Mouse (Mus musculus): ENCODE data around the gene Camk1d. TPM values are rescaled to one million over a fixed set of nuclear protein-coding genes. Genes with fewer than 3 reads are reported as not detected.

The Camk1d gene
- polyA plus RNA-seq, 1 experiment = 25.6 TPM

DNA sequence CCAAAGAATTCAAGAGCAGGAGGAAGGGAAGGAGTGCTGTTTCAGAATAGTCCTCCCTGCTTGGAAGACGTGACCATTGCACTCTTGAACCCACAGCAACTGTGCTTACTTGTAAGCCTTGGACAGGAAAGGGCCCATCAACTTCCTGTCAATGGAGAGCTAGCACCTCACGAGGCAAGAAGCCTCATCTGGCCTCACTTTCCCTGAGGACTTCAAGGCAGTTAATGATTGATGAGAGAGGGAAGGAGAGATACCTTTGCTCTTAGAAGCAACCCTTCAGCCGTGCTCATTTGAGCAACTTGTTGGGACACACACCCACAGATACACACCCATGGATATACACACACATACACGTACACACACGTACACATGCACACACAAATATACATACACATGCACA is 235.6 kb downstream of the Camk1d start:
- Histone ChIP-seq H3K27me3 (ENCODE audit: control insufficient read depth, insufficient read depth, low read length) (no peaks in the 10 kb centered on the region), H3K4me1 (ENCODE audit: control insufficient read depth, insufficient read depth, low read length) (peaks cover under 1% of the 10 kb centered on the region; the same call in 1 of the 2 replicates), H3K27ac (ENCODE audit: insufficient read depth, low read length) (no peak overlapping the region), H3K4me3 (replicated peaks; ENCODE audit: insufficient read depth, low read depth, low read length) (no peak overlapping the region)
- DNase-seq = no peak
- WGBS = 92% methylated on average over 5 of the region's 5 CpGs
- no peak for TF ChIP-seq CTCF (IDR thresholded peaks at IDR 0.05; ENCODE audit: borderline replicate concordance, insufficient read depth, low read depth, low read length)
- TF ChIP-seq POLR2A (IDR thresholded peaks at IDR 0.05; ENCODE audit: borderline replicate concordance, insufficient read depth, low read length) = no peak

DNA sequence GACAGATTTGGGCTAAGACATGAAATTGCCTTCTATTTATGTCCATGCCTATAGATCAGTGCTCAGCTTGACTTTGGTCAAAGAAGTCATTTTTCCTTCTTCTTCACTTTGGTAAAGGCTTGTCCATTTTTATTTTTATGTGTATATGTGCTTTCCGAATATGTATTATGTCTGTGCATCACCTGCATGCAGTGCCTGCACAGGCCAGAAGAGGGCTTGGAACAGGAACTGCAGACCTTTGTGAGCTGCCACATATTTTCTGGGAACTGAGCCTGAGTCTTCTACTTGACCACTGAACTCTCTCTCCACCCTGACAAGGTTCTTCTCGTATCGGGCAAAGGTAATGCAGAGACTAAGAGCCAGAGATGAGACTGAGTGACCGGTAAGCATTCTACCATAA is 236.1 kb downstream of the Camk1d start:
- H3K27me3 ChIP-seq (ENCODE audit: control insufficient read depth, insufficient read depth, low read length) = no peaks in the 10 kb centered on the region
- H3K27ac ChIP-seq (ENCODE audit: insufficient read depth, low read length) = no peak overlapping the region
- no peak overlapping the region for H3K4me3 ChIP-seq (replicated peaks; ENCODE audit: insufficient read depth, low read depth, low read length)
- no peak for TF ChIP-seq POLR2A (IDR thresholded peaks at IDR 0.05; ENCODE audit: borderline replicate concordance, insufficient read depth, low read length)
- TF ChIP-seq CTCF (IDR thresholded peaks at IDR 0.05; ENCODE audit: borderline replicate concordance, insufficient read depth, low read depth, low read length) = no peak
- WGBS = 96% methylated on average over 4 of the region's 4 CpGs
- DNase-seq = no peak
- H3K4me1 ChIP-seq (ENCODE audit: control insufficient read depth, insufficient read depth, low read length) = no peaks in the 10 kb centered on the region

- WGBS = 88% methylated on average over 1 of the region's 1 CpGs
- H3K27me3 ChIP-seq (ENCODE audit: control insufficient read depth, insufficient read depth, low read length) = no peaks in the 10 kb centered on the region
- no peak for TF ChIP-seq POLR2A (IDR thresholded peaks at IDR 0.05; ENCODE audit: borderline replicate concordance, insufficient read depth, low read length)
- no peak for TF ChIP-seq CTCF (IDR thresholded peaks at IDR 0.05; ENCODE audit: borderline replicate concordance, insufficient read depth, low read depth, low read length)
- H3K27ac ChIP-seq (ENCODE audit: insufficient read depth, low read length) = no peak overlapping the region
- no peak for DNase-seq
- H3K4me3 ChIP-seq (replicated peaks; ENCODE audit: insufficient read depth, low read depth, low read length) = no peak overlapping the region
- H3K4me1 ChIP-seq (ENCODE audit: control insufficient read depth, insufficient read depth, low read length) = no peaks in the 10 kb centered on the region
These were observed 236.8 kb downstream of the Camk1d start for GRCm38 (mm10) chr2:5477525-5477924.

DNA sequence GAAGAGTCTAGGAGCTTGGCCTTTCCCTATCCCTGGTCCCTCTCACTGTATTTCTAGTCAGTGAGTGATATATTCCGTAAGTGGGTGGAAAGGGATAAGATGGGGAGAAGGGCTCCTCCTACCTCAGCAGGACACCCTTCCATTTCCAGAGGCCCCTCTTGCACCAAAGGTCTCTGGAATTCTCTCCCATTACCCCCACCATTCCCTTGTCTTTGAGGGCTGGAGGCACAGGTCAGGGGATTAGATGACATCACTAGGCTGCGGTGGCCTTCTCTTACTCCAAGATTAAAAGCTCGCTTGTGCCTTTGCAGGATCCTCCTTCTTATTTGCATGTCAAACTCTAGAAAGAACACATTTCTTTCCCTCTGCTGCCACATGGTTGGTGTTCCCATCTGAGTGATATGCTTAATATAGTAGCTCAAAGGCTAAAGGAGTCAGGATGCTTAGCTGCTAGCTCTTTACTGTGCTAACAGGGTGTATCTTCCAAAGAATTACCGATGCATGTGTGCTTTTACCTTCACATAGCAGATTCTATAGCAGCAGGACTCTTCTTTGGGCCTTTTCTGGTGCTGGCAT is 244.9 kb downstream of the Camk1d start:
- Histone ChIP-seq H3K4me3 (replicated peaks; ENCODE audit: insufficient read depth, low read depth, low read length) (no peak overlapping the region), H3K27me3 (ENCODE audit: control insufficient read depth, insufficient read depth, low read length) (no peaks in the 10 kb centered on the region), H3K4me1 (ENCODE audit: control insufficient read depth, insufficient read depth, low read length) (no peaks in the 10 kb centered on the region), H3K27ac (ENCODE audit: insufficient read depth, low read length) (no peak overlapping the region)
- WGBS = 93% methylated on average over 4 of the region's 4 CpGs
- DNase-seq = no peak
- TF ChIP-seq CTCF (IDR thresholded peaks at IDR 0.05; ENCODE audit: borderline replicate concordance, insufficient read depth, low read depth, low read length) = no peak
- no peak for TF ChIP-seq POLR2A (IDR thresholded peaks at IDR 0.05; ENCODE audit: borderline replicate concordance, insufficient read depth, low read length)

DNA sequence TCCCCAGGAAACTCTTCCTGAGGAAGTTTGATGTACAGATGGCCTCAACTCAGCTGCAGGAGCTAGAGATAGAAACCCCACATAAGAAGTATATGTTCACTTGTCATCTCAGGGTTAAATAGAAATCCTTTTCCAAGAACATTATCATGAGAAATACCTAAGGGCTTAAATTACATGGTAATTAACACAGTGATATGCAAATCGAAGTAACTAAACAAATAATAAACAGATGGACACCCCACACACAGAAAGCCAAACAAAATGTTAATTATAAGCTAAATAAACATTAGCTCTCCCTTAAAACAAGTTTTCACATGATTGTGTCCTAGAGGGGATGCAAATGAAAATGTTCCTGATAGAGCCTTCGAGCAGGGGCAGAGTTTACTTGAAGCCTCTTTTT is 246.8 kb downstream of the Camk1d start:
- 61% methylated on average over 2 of the region's 2 CpGs for WGBS
- no peaks in the 10 kb centered on the region for H3K4me1 ChIP-seq (ENCODE audit: control insufficient read depth, insufficient read depth, low read length)
- H3K27me3 ChIP-seq (ENCODE audit: control insufficient read depth, insufficient read depth, low read length) = no peaks in the 10 kb centered on the region
- DNase-seq = no peak
- H3K4me3 ChIP-seq (replicated peaks; ENCODE audit: insufficient read depth, low read depth, low read length) = no peak overlapping the region
- TF ChIP-seq CTCF (IDR thresholded peaks at IDR 0.05; ENCODE audit: borderline replicate concordance, insufficient read depth, low read depth, low read length) (no peak), POLR2A (IDR thresholded peaks at IDR 0.05; ENCODE audit: borderline replicate concordance, insufficient read depth, low read length) (no peak)
- no peak overlapping the region for H3K27ac ChIP-seq (ENCODE audit: insufficient read depth, low read length)

GRCm38 (mm10) chr2:5458671-5459235 is 255.6 kb downstream of the Camk1d start:
- no peak for TF ChIP-seq POLR2A (IDR thresholded peaks at IDR 0.05; ENCODE audit: borderline replicate concordance, insufficient read depth, low read length)
- TF ChIP-seq CTCF (IDR thresholded peaks at IDR 0.05; ENCODE audit: borderline replicate concordance, insufficient read depth, low read depth, low read length) = no peak
- H3K27me3 ChIP-seq (ENCODE audit: control insufficient read depth, insufficient read depth, low read length) = no peaks in the 10 kb centered on the region
- H3K4me1 ChIP-seq (ENCODE audit: control insufficient read depth, insufficient read depth, low read length) = peaks cover 3% of the 10 kb centered on the region; the same call in 1 of the 2 replicates
- no peak overlapping the region for H3K27ac ChIP-seq (ENCODE audit: insufficient read depth, low read length)
- 91% methylated on average over 16 of the region's 16 CpGs for WGBS
- no peak for DNase-seq
- no peak overlapping the region for H3K4me3 ChIP-seq (replicated peaks; ENCODE audit: insufficient read depth, low read depth, low read length)

DNA sequence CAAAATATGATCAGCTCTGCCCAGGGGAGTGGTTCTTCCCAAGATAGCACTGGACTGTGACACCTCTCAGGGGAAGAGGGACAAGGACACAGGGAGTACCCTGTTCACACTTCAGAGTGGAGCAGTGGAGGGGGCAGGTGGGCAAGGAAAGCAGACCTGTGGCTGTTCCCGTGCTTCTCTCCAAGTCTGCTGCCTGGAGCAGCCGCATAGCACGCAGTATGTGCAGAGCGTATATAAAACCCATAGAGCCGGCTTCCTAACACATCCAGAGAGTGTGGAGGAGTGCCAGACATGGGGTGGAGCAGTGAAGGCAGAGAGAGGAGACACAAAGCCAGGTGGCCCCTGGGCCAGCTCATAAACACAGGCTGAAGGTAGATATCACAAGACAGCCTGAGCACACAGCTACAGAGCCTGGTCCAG is 256.2 kb downstream of the Camk1d start:
- H3K4me1 ChIP-seq (ENCODE audit: control insufficient read depth, insufficient read depth, low read length) = peaks cover 3% of the 10 kb centered on the region; the same call in 1 of the 2 replicates
- WGBS = 70% methylated on average over 5 of the region's 5 CpGs
- H3K27ac ChIP-seq (ENCODE audit: insufficient read depth, low read length) = no peak overlapping the region
- TF ChIP-seq CTCF (IDR thresholded peaks at IDR 0.05; ENCODE audit: borderline replicate concordance, insufficient read depth, low read depth, low read length) (no peak), POLR2A (IDR thresholded peaks at IDR 0.05; ENCODE audit: borderline replicate concordance, insufficient read depth, low read length) (no peak)
- no peak for DNase-seq
- no peak overlapping the region for H3K4me3 ChIP-seq (replicated peaks; ENCODE audit: insufficient read depth, low read depth, low read length)
- no peaks in the 10 kb centered on the region for H3K27me3 ChIP-seq (ENCODE audit: control insufficient read depth, insufficient read depth, low read length)

DNA sequence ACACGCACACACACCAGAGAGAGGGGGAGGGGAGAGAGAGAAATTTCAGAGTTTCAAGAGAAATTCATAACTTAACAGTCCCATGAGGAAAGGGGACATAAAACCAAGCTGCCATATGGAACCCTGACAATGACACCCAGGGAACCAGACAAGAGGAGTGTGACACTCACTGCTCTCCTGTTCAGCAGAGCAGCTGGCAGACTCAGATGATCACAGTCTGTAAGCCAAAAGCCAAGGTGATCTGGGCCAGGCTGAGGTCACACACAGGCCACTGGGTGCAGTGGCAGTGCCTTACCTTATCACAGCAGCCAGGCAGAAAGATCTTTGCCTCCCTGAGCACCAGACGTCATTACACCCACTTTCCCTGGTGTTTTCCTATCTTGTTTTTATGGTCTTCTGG is 258.2 kb downstream of the Camk1d start:
- H3K4me3 ChIP-seq (replicated peaks; ENCODE audit: insufficient read depth, low read depth, low read length) = no peak overlapping the region
- DNase-seq = no peak
- no peaks in the 10 kb centered on the region for H3K27me3 ChIP-seq (ENCODE audit: control insufficient read depth, insufficient read depth, low read length)
- TF ChIP-seq POLR2A (IDR thresholded peaks at IDR 0.05; ENCODE audit: borderline replicate concordance, insufficient read depth, low read length) (no peak), CTCF (IDR thresholded peaks at IDR 0.05; ENCODE audit: borderline replicate concordance, insufficient read depth, low read depth, low read length) (no peak)
- WGBS = 89% methylated on average over 2 of the region's 2 CpGs
- H3K27ac ChIP-seq (ENCODE audit: insufficient read depth, low read length) = no peak overlapping the region
- peaks cover 3% of the 10 kb centered on the region; the same call in 1 of the 2 replicates for H3K4me1 ChIP-seq (ENCODE audit: control insufficient read depth, insufficient read depth, low read length)
